Comparison of ENCODE assay signal across 8 mouse cellular contexts in genomic region chr3:104638932-104639748, GRCm38 (mm10). TPM values are rescaled to one million over a fixed set of nuclear protein-coding genes. Genes with fewer than 3 reads are reported as not detected.
DNase-seq lines count a peak whose midpoint lies in the region; ATAC-seq and TF ChIP-seq lines count a peak whose summit lies in the region.

No protein-coding gene starts in this region.

- peak; percentile 44 for DNase-seq in layer of hippocampus, adult 11-12 months (ENCODE audit: low spot score)
- DNase-seq in layer of hippocampus, adult 9-10 months (ENCODE audit: low spot score) = no peak
- peak; percentile 31 to 55 for DNase-seq in gastrocnemius, adult 8-10 months (ENCODE audit: low spot score in 2 of 2)
- peak; percentile 50 for DNase-seq in hindbrain, postnatal 0 days (ENCODE audit: low spot score)
- DNase-seq in left cerebral cortex, postnatal 10 days (ENCODE audit: extremely low spot score in 1 of 2, low spot score in 2 of 2) = peak; percentile 19 to 67
- peak; percentile 30 to 40 for DNase-seq in right cerebral cortex, postnatal 36 days (ENCODE audit: low spot score in 2 of 2)

- no peak for TF ChIP-seq CTCF in cortical plate, adult 2 months (IDR thresholded peaks at IDR 0.05; ENCODE audit: extremely low read depth, insufficient read depth, low read length)
- no peak for TF ChIP-seq CTCF in hindbrain, postnatal 0 days (IDR thresholded peaks at IDR 0.05; ENCODE audit: low read depth)

- peak; percentile 64 for ATAC-seq in hindbrain, postnatal 0 days

- H3K9me3 ChIP-seq in hindbrain, postnatal 0 days (ENCODE audit: low read length) = no peaks in the 10 kb centered on the region
- no peaks in the 10 kb centered on the region for H3K9me3 ChIP-seq in megakaryocyte, embryonic 14.5 days

- TF ChIP-seq POLR2A in cortical plate, adult 2 months (IDR thresholded peaks at IDR 0.05; ENCODE audit: extremely low read depth, insufficient read depth, low read length) = no peak

- H3K27me3 ChIP-seq in hindbrain, postnatal 0 days (ENCODE audit: insufficient read depth, low read length) = no peaks in the 10 kb centered on the region
- no peaks in the 10 kb centered on the region for H3K27me3 ChIP-seq in megakaryocyte, embryonic 14.5 days (replicated peaks)

- H3K4me3 ChIP-seq in cortical plate, adult 2 months (ENCODE audit: insufficient read depth, low read length) = peak overlapping the region; percentile 93
- peak overlapping the region; percentile 87 for H3K4me3 ChIP-seq in hindbrain, postnatal 0 days (ENCODE audit: low read length)
- peak overlapping the region; percentile 97 for H3K4me3 ChIP-seq in megakaryocyte, embryonic 14.5 days (replicated peaks)

- H3K4me1 ChIP-seq in cortical plate, adult 2 months (ENCODE audit: control insufficient read depth, insufficient read depth, low read length) = no peaks in the 10 kb centered on the region; the same call in 1 of the 2 replicates
- H3K4me1 ChIP-seq in hindbrain, postnatal 0 days (ENCODE audit: insufficient read depth, low read length) = peaks cover 3% of the 10 kb centered on the region; the same call in 1 of the 2 replicates
- H3K4me1 ChIP-seq in megakaryocyte, embryonic 14.5 days = peaks cover 65% of the 10 kb centered on the region

- under 1% methylated on average over 58 of the region's 58 CpGs for WGBS in hindbrain, postnatal 0 days

- peak overlapping the region; percentile 86 for H3K9ac ChIP-seq in hindbrain, postnatal 0 days (replicated peaks; ENCODE audit: low read length)

- no peaks in the 10 kb centered on the region for H3K36me3 ChIP-seq in hindbrain, postnatal 0 days (ENCODE audit: insufficient read depth, low read length)
- H3K36me3 ChIP-seq in megakaryocyte, embryonic 14.5 days (replicated peaks; ENCODE audit: low read length) = peaks cover 5% of the 10 kb centered on the region

- H3K27ac ChIP-seq in cortical plate, adult 2 months (ENCODE audit: insufficient read depth, low read length) = peak overlapping the region; percentile 80
- peak overlapping the region; percentile 78 for H3K27ac ChIP-seq in hindbrain, postnatal 0 days

- intact Hi-C loops in left cerebral cortex, postnatal 10 days (cut with DNase I) = loop anchor here (5.0 kb wide), 2 partner anchors 42 to 97 kb away; no protein-coding TSS in a partner anchor

- peak overlapping the region; percentile 92 for H3K4me2 ChIP-seq in hindbrain, postnatal 0 days (ENCODE audit: low read depth, low read length)

RNA-seq across cellular contexts. Expression of gene Slc16a1, which starts 0.7 kb away (rescaled TPM):
- polyA plus RNA-seq in cortical plate, adult 2 months (2012; rRNA removed) = 20.4 and 24.6 TPM in 2 replicates
- 10 to 100 TPM; 22.5 to 27.1 (median 24.3) TPM for total RNA-seq in gastrocnemius, adult 8-10 months (2022)
- 40.2 and 43.4 TPM in 2 replicates for total RNA-seq in hindbrain, postnatal 0 days (2014; rRNA removed)
- polyA plus RNA-seq in hindbrain, postnatal 0 days (2015; fragmentation: Nextera tagmentation; extraction: Ambion mirVana) = 21.8 and 22.6 TPM in 2 replicates
- total RNA-seq in left cerebral cortex, postnatal 10 days (2021) = 10 to 100 TPM; 65.5 to 71.4 TPM
- polyA plus RNA-seq in megakaryocyte, embryonic 14.5 days (2012; ENCODE audit: insufficient read depth, low replicate concordance) = 3.9 and 8.0 TPM in 2 replicates
